9 mouse cellular contexts compared by ENCODE assay signal in the genomic region with DNA sequence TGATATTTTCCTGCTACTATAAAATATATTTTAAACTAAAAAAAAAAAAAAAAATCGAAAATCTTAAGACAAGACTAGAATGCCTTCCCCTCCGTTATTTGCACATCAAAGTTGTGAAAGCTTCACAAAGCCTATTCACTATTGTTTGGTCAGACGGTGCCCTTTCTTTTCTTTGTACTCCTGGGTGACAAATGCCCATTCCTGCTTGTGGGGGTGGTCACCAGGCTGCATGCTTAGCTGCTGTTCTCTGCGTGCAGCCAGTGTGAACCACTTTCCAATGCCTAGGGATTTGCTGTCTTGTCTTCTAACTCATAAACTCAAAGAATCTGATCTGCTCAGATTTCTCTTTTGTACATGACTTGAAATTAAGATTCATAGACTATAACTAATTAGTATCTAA. TPM values are rescaled to one million over a fixed set of nuclear protein-coding genes. Genes with fewer than 3 reads are reported as not detected.
DNase-seq lines count a peak whose midpoint lies in the region; ATAC-seq and TF ChIP-seq lines count a peak whose summit lies in the region.
"Had no signal": no experiment of that assay in that cellular context is flagged by ENCODE, and none has a peak within 500 bp of the region (broad histone marks: within the 10 kb centered on the region; RNA-seq: fewer than 3 reads in every experiment).

No protein-coding gene starts in this region.

- no peaks in the 10 kb centered on the region for H3K27me3 ChIP-seq in lung, embryonic 16.5 days (ENCODE audit: control insufficient read depth, insufficient read depth, low read depth, low read length)
- H3K27me3 ChIP-seq in hindbrain, embryonic 16.5 days (replicated peaks; ENCODE audit: control insufficient read depth, insufficient read depth, low read length) = no peaks in the 10 kb centered on the region

- TF ChIP-seq POLR2A in lung, adult 2 months (IDR thresholded peaks at IDR 0.05; ENCODE audit: borderline replicate concordance, extremely low read depth, low read depth, low read length) = no peak

- peaks cover 5% of the 10 kb centered on the region; the same call in 1 of the 2 replicates for H3K36me3 ChIP-seq in lung, embryonic 16.5 days (ENCODE audit: control insufficient read depth, insufficient read depth, low read length)
- peaks cover 9% of the 10 kb centered on the region for H3K36me3 ChIP-seq in hindbrain, embryonic 16.5 days (ENCODE audit: control insufficient read depth, insufficient read depth, low read length)

- ATAC-seq in lung, embryonic 16.5 days (ENCODE audit: low read depth) = no peak
- 0 out of 2 replicates have a peak, but pooled peaks have one; percentile 38 for ATAC-seq in hindbrain, embryonic 16.5 days

- intact Hi-C loops in gastrocnemius, adult 2 months (cut with DNase I) = no loop called here

- no peak overlapping the region for H3K9ac ChIP-seq in lung, embryonic 16.5 days (ENCODE audit: low read length)
- peak overlapping the region; percentile 57 for H3K9ac ChIP-seq in hindbrain, embryonic 16.5 days (ENCODE audit: low read depth, low read length)

- H3K4me3 ChIP-seq in gastrocnemius, adult 2 months = peak overlapping the region; percentile 70
- 0 out of 2 replicates have a peak overlapping the region, but pooled peaks have one; percentile 11 for H3K4me3 ChIP-seq in lung, embryonic 16.5 days (ENCODE audit: low read length)
- no peak overlapping the region for H3K4me3 ChIP-seq in lung, adult 2 months (replicated peaks; ENCODE audit: extremely low read depth, low read depth, low read length)
- peak overlapping the region; percentile 63 for H3K4me3 ChIP-seq in hindbrain, embryonic 16.5 days (ENCODE audit: low read length)

- TF ChIP-seq CTCF in gastrocnemius, adult 2 months (IDR thresholded peaks at IDR 0.05) = no peak
- no peak for TF ChIP-seq CTCF in lung, adult 2 months (IDR thresholded peaks at IDR 0.05; ENCODE audit: insufficient read depth, low read length)

- H3K4me2 ChIP-seq in lung, embryonic 16.5 days (ENCODE audit: low read depth, low read length) = peak overlapping the region; percentile 35
- peak overlapping the region; percentile 48 for H3K4me2 ChIP-seq in hindbrain, embryonic 16.5 days (ENCODE audit: low read length)

- no peak for DNase-seq in gastrocnemius, adult 2 months
- DNase-seq in gastrocnemius, postnatal 10 days = no peak
- no peak for DNase-seq in lung, adult 2 months
- peak; percentile 59 for DNase-seq in retina, embryonic 14.5 days (ENCODE audit: low spot score)
- no peak for DNase-seq in adrenal gland, postnatal 10 days
- DNase-seq in adrenal gland, adult (ENCODE audit: inconsistent age in 2 of 2, low spot score in 1 of 2) = no peak

- H3K4me1 ChIP-seq in lung, embryonic 16.5 days (replicated peaks; ENCODE audit: control insufficient read depth, insufficient read depth, low read length) = peaks cover 2% of the 10 kb centered on the region
- no peaks in the 10 kb centered on the region; the same call in none of the 2 replicates for H3K4me1 ChIP-seq in lung, adult 2 months (ENCODE audit: control insufficient read depth, insufficient read depth, low read length)
- H3K4me1 ChIP-seq in hindbrain, embryonic 16.5 days (ENCODE audit: control insufficient read depth, insufficient read depth, low read depth, low read length) = peaks cover 17% of the 10 kb centered on the region

- 21% methylated on average over 4 of the region's 4 CpGs for WGBS in lung, embryonic 16.5 days
- 27% methylated on average over 4 of the region's 4 CpGs for WGBS in lung, adult 2 months
- WGBS in hindbrain, embryonic 16.5 days = 1% methylated on average over 4 of the region's 4 CpGs

- no peaks in the 10 kb centered on the region for H3K9me3 ChIP-seq in lung, embryonic 16.5 days (ENCODE audit: control insufficient read depth, low read length)
- no peaks in the 10 kb centered on the region for H3K9me3 ChIP-seq in hindbrain, embryonic 16.5 days (ENCODE audit: control insufficient read depth, low read length)

- peak overlapping the region; percentile 76 for H3K27ac ChIP-seq in gastrocnemius, adult 2 months
- H3K27ac ChIP-seq in lung, embryonic 16.5 days (ENCODE audit: low read length) = no peak overlapping the region
- H3K27ac ChIP-seq in hindbrain, embryonic 16.5 days (ENCODE audit: low read depth, low read length) = 0 out of 2 replicates have a peak overlapping the region, but pooled peaks have one; percentile 21
- H3K27ac ChIP-seq: macrophage had no signal

RNA-seq across cellular contexts. Expression of a gene that starts 49.1 kb away (rescaled TPM):
- total RNA-seq in gastrocnemius, adult 2 months (2021) = 100 to 1,000 TPM; 154 to 161 TPM
- 100 to 1,000 TPM; 121 to 130 TPM for total RNA-seq in gastrocnemius, postnatal 10 days (2021)
- 35.0 and 36.2 TPM in 2 replicates for polyA plus RNA-seq in lung, embryonic 16.5 days (2015; fragmentation: Nextera tagmentation; extraction: Ambion mirVana)
- 23.1 and 33.9 TPM in 2 replicates for polyA plus RNA-seq in lung, adult 2 months (2012; rRNA removed)
- polyA plus RNA-seq in hindbrain, embryonic 16.5 days (2015; fragmentation: Nextera tagmentation; extraction: Ambion mirVana) = 68.9 and 71.8 TPM in 2 replicates
- 100 to 1,000 TPM; 107 to 125 TPM for total RNA-seq in adrenal gland, postnatal 10 days (2021)
